Mouse (Mus musculus) heart, adult 8-10 months (tissue): ENCODE results near the gene Fhl2. TPM values are rescaled to one million over a fixed set of nuclear protein-coding genes. Genes with fewer than 3 reads are reported as not detected.
"Not testable (repeated sequence)": the region's sequence is repeated elsewhere in the genome, so short reads cannot be mapped to it uniquely, and the experiment has no call there.

Source experiments
- DNase-seq: peaks from one replicate; pipeline ENCODE4 v3.0.0; 2022; ENCODE audit warnings: low spot score
- total RNA-seq, 4 experiments: library from RNA; stranded (reverse); gene quantifications; 2 replicates each; pipeline ENCODE4 v1.2.4; 2022

The Fhl2 gene
- total RNA-seq, 4 experiments from 2014 or later, result 1,741 to 2,078 (median 1,948) TPM

DNA sequence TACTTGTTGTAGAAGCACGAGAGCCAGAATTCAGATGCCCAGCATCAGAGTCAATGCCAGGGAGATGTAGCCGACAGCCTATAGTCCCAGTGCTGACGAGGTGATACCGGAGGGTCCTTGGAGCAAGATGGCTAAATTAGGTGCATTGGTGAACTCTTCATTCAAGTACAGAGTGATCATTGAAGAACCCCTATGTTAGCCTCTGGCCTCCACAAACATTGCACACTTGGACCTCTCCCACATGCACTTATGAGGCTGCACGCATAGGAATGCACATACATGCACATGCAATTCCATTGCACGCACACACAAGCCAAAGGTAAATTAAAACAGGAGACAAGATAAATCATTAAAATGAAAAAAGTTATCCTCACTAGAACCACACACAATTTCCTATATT lies 3.4 kb downstream of the Fhl2 start:
- no peak for DNase-seq

DNA sequence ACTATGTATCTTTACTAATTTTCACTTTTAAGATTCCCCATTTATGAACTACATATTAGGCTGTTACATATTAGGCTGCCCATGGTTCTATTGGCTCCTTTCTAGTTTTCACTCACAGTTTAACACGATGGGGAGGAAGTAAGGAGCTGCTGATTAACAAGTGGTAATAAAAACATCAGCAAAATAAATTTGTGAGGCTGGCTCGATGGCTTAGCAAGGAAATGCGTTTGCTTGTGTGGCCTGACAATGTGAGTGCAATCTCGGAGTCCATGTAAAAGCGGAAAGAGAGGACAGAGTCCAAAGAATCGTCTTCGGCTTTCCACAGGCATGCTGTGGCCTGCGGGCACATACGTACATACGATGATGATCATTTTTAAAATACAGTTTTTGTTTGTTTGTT lies 4.3 kb downstream of the Fhl2 start:
- DNase-seq, result no peak

DNA sequence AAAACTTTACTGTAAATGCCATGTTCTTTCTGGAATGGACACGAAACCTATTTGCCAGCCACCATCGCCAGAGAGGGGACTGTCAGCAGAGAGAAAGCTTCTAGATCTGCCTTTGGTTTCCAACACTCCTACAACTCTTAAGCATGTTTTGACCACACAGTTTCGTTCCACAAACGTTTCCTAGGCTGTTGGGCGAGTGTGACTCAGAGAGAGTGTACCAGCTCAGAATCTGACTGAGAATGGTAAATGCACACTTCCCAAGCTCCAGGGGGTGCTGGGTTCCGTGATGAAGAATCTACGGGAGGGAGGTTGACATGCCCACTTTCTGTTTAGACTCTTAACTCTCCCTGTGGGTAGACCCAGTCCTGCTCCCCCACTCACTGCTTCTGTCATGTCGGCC lies 5.7 kb downstream of the Fhl2 start:
- DNase-seq, result no peak

DNA sequence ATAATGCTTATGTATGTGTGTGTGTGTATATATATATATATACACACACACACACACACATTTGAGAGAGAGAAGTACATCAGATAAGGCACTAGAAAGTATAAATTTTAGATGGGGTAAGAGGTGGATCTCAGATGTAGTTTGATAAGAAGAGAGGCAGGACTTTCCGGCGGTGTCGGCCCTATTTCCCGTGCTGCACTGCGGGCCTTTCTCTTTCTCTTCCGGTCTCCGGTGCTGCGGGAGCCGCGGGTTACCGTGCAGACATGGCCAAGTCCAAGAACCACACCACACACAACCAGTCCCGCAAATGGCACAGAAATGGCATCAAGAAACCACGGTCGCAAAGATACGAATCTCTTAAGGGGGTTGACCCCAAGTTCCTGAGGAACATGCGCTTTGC lies 7.9 kb downstream of the Fhl2 start:
- not testable (repeated sequence) for DNase-seq

DNA sequence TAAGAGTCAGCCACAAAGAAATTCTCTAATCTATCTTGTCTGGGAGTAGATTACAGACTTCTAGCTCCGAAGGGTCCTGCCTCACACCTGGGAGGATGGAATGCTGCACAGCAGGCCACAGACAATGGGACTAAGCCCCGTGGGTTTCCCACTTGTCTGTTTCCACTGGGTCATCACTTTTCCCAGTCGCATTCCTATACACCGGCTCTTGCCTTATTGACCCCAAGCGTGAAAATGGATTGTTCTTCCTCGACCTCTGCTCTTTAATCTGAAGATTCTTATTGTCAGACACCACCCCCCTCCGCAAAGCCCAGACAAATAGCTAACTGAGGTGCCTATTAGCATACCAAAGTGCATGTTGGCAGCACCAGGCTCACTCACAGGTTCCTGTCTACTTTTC lies 10.4 kb downstream of the Fhl2 start:
- DNase-seq, result no peak

DNA sequence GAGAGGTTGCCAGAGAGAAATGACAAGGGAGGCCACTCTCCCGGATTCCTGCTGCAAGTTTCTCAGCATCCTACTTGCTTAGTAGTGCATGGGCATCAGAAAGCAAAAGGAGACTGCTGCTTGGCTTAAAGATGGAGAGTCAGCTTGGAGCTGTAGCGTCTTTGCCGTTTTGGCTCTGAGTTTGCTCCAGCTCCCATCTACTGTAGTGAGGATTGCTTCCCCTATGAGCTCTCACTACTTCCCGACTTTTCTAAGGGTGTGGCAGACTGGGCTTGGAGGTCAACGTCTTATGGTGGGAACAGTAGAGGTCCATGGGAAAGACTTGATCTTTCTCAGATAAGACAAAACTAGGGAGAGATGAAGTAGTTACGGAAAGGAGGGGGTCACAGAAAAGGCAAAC lies 15.9 kb downstream of the Fhl2 start:
- DNase-seq, result no peak

DNA sequence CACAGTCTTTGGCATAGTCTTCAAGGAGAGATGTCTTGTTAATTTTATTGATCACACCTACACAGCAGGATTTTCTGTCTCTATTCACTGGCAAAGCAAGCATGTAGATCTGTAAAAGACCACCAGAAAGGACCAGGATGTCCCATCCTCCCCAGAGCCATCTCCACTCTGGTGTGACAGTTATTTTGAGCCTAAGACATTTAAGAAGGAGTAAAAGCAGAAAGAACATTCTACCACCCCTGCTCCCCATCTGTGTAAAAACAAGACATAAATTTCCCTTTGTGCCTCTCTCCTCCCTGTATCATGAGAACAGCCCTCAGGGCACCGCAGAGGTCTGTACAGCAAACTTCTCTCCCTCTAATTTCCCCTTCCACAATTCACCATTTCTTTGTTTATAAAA lies 18.0 kb downstream of the Fhl2 start:
- DNase-seq, result no peak

DNA sequence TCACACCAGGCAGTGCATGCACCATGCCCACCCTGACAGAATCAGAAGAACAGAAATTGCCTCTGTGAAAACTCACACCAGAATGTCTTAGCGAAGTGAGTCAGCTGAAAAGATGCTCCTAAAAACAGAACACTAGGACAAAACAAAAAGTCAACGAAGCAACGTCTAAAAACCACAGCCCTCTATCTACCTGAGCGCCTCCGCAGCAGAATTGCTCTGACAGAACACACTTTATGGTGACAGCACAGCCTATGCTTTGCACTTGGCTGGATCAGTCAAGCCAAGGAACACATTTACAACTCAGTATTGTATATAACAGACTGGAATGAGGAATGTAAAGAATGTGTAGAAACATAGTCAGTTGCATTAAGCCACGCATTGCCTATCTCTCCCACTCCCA lies 18.4 kb downstream of the Fhl2 start:
- DNase-seq, result no peak

DNA sequence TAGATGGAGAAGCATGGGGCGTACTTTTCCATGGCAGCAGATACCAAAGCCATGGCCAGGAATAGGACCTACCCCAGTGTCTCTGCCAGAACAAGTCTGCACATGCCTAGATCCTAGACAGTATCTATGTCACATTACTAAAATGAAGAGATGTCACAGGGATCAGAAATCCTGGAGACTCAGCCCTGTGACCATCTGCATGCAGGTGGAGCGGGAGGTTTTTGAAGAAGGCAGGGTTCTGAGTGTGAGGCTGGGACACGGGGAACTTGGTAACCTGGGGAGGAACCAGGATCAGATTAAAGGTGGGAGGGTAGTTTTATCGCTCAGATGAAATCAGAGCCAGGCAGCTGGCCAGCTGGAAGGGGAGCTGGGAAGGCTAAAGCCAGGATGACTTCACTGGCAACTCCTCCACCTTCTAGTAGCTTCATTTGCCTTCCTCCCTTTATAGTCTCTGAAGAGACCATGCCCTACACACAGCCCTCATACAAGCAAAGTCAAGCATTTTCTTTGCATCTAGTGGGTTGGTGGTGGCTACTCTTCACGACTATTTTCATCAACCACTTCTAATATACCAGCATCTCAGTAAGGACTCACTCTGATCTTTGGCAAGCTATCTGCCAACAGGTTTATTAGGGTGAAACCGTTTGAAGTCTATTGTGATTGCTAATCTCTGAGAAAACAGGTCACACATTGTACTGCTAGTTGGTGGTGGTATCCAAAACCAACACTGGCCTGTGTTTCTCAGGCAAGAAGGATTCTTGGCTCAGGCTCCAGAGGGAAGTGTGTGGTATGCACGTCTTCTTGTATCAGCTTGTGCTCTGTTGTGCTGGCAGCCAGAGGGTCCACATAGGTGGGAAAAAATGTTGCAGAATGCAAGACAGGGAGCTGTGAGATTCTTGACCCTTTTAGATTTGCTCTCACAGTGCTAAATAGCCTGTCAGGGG lies 23.2 kb downstream of the Fhl2 start:
- no peak for DNase-seq

DNA sequence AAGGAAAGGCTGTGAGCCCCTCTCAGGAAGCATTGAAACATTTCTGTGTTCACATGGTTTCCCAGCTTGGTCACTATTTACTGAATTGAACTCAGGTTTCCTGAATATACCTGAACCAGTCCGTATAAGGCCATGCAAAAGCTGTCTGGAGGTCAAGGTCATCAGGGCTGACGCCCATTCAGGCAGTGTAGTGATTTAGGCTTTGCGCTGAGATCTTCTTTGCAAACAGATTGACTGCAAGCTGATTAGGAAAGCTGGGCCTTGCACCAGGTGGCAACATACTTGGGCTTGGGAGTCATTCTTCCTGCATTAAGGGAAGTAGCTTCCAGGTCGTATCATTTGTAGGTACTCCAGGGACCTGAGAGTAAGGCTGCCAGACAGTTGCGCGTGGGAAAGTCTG lies 25.0 kb downstream of the Fhl2 start:
- DNase-seq, result no peak

DNA sequence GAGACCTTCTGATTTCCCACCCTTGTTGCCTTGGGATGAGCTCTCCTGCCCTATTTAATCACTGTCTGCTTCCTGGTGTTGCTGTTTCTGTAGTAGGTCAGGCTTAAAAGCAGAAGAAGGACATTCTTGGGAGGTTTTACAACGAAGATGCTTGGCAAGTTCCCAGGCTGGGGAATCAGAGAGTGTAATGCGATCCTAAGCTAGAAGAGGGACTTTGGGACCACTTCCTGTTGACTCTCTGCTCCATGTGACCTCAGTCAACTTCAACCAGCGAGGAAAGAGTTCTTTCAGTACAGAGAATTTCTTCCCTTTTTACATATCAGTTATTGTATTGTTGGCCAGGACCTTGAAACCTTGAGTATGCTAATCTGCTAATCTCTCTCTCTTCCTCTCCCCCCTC lies 25.7 kb downstream of the Fhl2 start:
- DNase-seq, result no peak

DNA sequence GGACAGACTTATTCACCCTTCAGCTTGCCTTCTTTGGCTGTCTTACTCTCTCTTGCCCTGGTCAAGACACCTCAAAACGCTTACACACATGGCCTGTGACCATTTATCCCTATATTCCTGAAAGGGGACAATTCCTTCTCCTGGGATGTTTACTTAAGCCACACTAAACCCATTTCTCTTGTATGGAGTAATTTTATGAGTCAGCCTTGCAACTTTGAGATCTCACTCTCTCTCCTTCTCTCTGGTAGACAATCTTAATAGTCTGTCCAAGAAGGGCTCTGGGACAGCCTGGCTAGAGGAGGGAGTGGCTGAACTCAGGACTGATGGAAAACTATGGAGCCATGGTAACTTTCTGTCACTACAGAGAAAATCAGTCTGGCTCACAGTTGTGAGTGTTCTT lies 27.1 kb downstream of the Fhl2 start:
- no peak for DNase-seq

DNA sequence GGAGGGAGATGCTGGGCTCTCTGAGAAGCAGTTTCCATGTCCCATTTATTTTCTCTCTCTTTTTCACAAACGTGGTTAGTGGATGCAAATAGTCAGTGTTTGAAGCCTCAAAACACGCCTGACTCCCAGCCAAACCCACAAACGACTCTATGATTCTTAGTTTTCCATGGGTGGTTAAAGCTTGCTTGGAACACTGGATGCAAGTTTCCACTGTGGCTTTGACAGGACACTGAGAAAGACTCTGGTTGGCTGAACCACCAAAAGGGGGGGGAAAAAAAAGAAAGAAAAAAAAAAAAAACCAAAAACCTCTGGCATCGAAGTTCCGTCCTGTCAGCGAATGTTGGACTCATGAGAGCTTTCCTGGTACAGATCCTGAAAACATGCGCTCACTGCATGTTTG lies 27.6 kb downstream of the Fhl2 start:
- DNase-seq, result no peak

DNA sequence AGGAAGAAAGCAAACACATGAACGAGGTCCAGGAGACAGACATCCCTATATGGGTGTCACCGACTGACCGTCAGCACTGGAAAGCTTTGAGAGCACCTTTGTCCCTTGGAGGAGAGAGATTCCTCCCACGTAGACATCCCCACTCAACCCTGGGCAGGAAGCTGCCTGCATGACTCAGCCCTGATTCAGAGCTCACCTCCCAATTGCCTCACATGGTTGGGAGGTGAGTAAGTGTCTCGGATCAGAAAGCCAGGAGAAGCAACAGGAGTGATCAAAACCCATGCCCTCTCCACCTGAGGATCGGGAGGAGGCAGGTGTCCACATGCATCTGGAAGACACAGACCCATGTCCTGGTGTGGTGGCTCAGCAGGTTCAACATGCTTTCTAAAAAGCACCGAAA lies 28.2 kb downstream of the Fhl2 start:
- DNase-seq, result no peak

DNA sequence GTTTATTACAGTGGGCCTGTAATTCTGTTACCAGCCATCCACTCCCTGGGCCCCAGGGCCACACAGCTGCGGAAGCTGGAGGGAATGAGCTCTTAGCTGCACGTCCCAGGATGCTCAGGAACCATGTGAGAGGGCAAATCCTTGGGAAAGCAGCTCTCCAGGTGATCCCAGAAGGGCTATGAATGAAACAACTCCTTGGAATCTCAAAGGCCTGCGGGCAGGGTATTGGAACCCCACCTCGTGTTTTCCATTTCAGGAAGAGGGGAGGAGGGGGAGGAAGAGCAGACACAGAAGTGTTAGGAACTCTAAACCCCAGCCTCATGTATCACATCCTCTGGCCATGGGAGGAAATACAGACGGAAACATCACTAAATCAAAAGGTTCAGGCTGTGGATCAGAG lies 28.8 kb downstream of the Fhl2 start:
- DNase-seq, result no peak

DNA sequence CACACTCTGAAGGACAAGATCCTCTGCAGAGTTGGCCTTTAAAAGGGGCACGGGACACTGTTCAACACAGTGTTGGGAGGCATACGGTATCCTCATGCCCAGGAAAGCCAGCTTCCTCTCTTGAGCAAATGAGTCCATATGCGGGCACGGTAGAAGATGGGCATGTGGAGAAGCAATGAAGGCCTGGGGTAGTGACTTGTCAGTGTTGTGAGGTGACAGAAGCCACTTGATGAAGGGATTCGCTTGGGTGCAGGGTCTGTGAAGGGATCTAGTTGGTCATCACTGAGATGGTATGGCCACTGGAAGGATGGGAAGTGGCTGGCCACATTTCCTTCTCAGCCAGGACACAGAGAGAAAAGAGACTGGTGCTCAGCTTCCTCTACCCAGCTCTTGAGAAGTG lies 32.2 kb downstream of the Fhl2 start:
- DNase-seq, result no peak

DNA sequence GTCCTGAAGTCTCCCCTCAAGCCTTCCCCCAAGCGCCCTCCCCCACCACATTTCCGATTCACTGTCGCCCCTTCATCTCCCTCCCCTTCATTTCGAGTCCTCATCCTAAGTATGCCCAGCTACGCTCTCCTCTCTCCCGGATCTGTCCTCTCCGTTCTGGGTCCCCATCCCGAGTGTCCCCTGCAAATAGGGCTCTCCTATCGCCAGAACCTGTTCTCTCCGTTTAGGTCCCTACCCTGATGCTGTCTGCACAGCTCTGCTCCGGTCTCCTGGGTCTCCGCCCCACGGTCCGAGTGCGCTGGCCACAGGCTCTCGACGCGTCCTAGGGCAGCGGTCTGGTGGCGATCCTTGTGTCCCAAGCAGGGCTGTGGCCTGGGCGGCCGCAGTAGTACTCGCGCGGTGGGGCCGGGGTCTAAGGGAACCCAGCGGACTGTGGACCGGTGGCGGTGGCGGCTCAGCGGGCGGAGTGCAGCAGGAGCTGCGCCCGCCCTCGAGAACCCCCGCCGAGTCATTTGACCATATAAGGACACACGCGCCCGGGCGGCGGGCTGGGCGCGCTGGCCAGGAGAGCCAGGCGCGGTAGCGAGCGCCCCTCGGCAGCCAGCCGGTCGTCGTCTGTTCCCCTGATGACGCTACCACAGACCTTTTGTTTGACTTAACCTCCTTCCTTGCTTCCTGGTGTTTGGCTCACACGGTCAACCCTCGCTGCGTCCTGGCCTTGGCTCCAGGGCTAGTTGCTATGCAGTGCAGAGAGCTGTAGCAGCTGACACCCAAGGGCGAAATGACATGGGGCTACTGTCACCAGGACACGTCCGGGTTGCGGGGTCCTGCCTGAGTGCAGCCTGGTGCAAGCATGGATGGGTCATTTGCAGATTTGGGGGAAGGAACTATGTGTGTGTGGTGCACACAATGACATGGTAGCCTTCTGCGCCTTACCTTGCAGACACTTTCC lies 33.0 kb downstream of the Fhl2 start:
- no peak for DNase-seq

DNA sequence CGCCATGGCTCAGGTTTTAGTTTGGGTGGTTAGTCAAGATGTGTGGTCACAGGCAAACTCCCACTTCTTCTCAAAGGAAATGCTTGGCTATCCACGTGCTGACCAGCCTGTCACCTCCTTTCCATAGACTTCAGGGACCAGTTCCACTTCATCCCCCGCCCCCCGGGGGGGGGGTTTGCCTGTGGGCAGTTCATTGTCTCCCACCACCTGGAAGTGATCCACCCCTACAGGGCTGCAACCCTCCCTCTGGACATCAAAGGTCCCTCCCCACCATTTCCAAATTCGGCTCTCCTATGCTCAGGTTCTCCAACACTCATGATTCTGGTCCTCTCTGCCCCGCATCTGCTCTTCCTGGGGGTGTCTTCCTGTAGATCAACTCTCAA lies 33.7 kb downstream of the Fhl2 start:
- no peak for DNase-seq

DNA sequence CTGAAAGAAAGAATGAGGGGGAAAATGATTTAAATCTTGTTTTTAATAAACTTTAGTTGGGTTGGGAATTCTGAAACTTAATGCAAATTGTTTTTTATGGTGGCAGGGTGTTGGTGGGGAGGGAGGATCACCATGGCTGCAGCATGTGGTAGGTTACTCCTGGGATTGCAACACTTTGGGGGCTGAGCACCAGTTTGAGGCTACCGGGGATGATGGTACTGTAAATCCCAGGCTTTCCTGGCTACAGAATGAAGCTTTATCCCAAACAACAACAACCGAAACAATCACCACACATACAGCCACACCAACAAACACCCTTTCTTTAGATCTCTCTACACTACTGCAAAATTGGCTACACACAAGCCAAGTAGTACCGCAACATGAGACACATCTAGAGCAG lies 34.4 kb downstream of the Fhl2 start:
- DNase-seq, result no peak

DNA sequence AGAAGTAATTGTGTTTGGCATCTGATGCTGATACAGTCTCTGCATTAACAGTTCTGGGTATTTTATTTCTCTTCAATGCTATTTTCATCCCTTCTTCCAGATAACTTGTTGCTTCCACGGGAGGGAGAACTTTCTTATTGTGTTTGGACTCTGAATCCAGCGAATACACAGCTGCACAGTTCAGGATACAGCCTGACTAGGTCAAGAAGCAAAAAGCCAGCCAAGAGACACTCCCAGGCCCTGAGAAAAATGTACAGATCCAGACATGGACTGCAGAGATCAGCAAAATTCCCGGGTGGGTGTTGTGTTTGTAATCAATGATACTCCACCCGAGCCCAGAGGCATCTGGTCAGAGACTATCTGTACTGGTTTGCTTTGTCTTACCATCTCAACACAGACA lies 37.4 kb downstream of the Fhl2 start:
- no peak for DNase-seq

DNA sequence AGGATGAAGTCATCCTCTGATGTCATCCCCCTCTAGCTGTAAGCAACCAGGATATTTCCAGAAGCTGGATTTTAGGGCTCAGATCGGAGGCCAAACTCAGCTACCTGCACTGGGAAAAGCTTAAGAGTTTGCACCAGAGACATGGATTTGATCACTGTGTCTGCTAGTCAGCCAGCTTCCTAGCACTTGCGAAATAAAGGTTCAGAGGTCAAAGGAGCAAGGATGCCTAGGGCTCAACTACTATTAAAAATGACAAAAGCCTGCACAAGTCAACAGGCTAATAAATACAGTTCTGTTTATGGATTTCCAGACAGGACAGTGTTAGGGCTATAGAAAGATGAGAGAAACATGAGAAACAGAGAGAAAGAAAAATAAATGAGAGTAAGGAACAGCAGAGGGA lies 38.9 kb downstream of the Fhl2 start:
- DNase-seq, result no peak

DNA sequence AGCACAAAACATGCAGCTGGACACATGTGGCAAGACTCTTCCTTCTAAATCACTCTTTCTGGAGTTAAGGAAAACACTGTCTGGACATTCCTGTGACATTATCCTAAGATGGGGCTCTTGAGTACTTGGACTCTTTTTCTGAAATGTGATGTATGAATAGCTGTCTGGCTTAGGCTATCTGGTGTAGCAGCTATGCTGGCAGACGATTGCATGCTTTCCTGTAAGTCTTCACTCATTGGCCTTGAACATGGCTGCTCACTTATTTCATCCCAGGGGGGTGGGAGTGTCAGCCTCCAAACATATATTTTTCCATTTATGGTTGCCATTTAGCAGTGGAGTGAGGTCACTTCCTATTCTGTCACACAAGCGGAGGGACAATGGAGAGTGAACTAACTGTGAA lies 42.3 kb downstream of the Fhl2 start:
- DNase-seq, result no peak

DNA sequence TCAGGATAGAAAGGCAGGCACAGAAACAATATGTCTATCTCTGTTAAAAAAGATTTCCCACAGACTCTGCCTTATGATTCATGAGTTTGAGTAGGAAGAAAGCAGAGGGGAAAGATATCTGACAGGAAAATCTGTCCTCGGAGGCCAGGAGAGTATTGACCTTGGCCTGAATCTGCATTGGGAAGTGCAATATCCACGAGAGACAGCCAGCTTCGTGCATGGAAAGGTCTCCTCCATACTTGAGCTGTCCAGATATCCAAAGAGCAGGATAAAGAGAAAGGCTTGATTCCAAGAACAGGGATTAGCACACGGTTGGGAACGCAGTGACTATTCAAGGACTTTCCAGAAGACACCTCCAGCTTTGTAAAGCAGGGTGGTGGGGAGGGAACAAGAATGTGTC lies 43.2 kb downstream of the Fhl2 start:
- no peak for DNase-seq
